Mouse (Mus musculus): ENCODE data around the gene Vmn1r32.

The Vmn1r32 gene

DNA sequence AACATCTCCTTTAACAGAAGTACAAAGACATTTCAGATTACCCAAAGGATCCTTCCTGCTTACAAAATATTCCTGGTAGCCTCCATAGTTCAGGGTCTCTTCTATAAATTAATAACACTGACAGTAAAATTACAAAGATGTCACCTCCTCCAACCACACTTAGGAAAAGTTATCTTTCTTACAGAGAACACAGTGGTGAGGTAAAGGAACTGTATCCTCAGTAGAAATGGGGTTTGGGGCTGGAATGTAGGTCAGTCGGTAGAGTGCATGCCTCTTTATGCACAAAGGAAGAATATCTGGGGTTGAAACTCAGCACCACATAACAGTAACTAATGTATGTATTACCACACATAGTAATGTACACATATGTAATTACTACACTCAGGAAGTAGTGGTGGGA is at the start of gene Vmn1r32:
TSS of gene Vmn1r32 (minus strand) at position 101 of the 400 bp plus-strand sequence.
- DNase-seq (ENCODE audit: low read depth, low spot score) = no peak

DNA sequence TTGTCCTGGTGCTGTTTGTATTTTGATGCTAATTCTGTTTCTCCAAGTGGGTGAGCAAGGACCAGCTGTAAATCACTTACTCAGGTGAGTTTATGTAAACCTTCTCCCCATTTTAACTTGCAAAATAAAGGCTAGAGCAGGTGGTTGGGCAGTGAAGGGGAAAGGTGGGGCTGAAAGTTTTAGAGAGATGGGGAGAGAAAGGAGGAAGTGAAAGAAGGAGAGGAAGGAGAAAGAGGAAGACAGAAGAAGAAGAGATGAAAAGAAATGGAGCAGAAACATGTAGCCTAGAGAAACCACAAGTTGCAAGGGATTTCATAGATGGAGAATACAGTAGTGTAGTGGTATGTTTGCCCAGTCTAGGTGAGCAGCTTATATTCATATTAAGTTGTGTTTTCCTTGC is 35.9 kb upstream of the Vmn1r32 start:
- DNase-seq (ENCODE audit: low read depth, low spot score) = no peak

GRCm38 (mm10) chr6:66535966-66536365 is 23.9 kb downstream of the Vmn1r32 start:
- DNase-seq (ENCODE audit: low read depth, low spot score) = no peak

DNA sequence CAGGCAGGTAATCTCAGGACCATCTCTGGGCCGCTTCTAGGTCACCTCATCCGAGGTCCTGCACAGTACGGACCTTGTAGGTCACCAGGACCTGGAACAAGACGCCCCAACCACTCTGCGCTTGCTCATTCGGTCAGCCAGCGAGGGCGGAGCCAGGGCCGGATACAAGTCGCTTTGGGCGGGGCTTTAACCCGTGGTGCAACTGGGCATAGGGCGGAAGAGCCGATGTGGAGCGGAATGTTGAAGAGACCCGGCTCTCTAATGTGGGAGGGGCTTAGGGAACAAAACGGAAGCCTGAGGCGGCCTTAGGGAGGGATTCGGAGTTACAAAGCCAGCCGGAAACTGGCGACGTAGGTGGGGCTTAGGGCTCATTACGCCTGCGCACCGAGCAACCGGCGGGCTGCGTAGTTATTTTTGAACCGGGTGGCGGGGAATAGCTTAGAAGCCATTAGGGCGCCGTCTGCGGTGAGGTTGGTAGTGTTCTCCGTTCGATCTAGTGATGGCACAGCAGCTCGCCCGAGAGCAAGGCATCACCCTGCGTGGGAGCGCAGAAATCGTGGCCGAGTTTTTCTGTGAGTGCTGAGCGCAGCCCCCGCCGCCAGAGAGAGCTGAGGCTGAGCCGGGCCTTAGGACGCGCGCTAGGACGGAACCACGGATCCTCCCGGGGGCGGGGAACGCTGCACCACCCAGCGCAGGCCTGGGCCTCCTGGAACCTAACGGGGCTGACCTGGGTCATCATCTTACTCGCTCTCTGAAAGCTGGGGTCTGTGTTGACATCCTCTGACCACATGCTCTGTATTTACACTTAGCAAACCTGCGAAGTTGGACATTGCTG is 24.7 kb downstream of the Vmn1r32 start, which contains the start of gene Mad2l1:
TSS of gene Mad2l1 (plus strand) at position 363 of the 835 bp plus-strand sequence.
- DNase-seq (ENCODE audit: low read depth, low spot score) = peak; percentile 97

- DNase-seq (ENCODE audit: low read depth, low spot score) = no peak
Observed at GRCm38 (mm10) chr6:66534366-66534941, 25.4 kb downstream of the Vmn1r32 start.

- peak; percentile 51 for DNase-seq (ENCODE audit: low read depth, low spot score)
Observed at GRCm38 (mm10) chr6:66533241-66533640, 26.7 kb downstream of the Vmn1r32 start.

GRCm38 (mm10) chr6:66528386-66528785 is 31.5 kb downstream of the Vmn1r32 start:
- DNase-seq (ENCODE audit: low read depth, low spot score) = no peak

GRCm38 (mm10) chr6:66516368-66516767 is 43.5 kb downstream of the Vmn1r32 start:
- no peak for DNase-seq (ENCODE audit: low read depth, low spot score)
